Mouse (Mus musculus): ENCODE results near the gene Gm28053.

DNA sequence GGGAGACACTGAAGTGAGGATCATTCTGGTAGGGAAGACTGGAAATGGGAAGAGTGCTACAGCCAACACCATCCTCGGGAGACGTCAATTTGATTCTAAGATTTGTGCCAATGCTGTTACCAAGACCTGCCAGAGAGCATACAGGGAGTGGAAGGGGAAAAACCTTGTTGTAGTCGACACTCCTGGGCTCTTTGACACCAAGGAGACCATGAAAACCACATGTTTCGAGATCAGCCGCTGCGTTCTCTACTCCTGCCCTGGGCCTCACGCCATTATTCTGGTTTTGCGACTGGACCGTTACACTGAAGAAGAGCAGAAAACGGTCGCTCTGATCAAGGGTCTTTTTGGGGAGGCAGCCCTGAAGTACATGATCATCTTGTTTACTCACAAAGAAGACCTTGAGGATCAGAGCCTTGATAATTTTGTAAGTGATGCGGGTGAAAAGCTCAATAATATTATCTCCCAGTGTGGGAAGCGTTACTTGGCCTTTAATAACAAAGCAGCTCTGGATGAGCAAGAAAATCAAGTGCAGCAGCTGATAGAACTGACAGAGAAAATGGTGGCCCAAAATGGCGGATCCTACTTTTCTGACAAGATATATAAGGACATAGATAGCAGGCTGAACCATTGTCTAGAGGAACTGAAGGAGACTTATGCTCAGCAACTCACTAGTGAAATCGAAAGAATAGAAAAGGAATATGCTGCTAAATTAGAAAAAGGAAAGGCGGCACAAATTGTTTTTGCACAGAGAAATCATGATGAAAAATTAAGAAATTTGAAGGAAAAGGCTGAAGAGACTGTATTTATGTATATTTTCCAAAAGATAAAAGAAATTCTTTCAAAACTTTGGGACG is 40.7 kb upstream of the Gm28053 start:
- TF ChIP-seq CTCF (IDR thresholded peaks at IDR 0.05; ENCODE audit: low read depth) (no peak), EP300 (optimal IDR thresholded peaks at IDR 0.05) (no peak)

All from stomach, postnatal 0 days (tissue).